Mouse (Mus musculus): Measurements from ENCODE around the gene Trpc7. TPM values are rescaled to one million over a fixed set of nuclear protein-coding genes. Genes with fewer than 3 reads are reported as not detected.

The Trpc7 gene
- polyA plus RNA-seq, 1 experiment from 2014 or later, result 0.30 TPM

DNA sequence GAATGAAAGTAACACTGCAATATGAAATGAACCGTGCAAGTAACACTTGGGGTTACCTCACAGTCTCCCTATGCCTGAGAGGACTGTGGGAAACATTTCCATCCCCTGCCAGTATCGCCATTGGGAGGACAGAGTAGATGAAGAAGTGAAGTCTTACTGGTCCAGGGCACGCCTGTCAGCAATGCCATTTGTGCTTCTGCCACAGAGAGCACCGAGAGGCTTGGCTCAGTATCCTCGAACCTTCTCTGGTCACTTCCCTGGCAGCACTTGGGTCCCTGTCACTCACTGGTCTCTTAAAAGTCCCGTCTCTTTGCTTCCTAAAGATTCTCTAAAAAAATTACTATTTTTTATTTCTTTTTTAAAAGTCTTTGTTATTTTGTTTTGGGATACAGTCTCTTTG is 155.3 kb downstream of the Trpc7 start:
- WGBS, result 92% methylated on average over 6 of the region's 6 CpGs
- Histone ChIP-seq H3K4me3 (replicated peaks) (no peak overlapping the region), H3K4me2 (replicated peaks) (no peak overlapping the region), H3K9ac (no peak overlapping the region), H3K36me3 (peaks cover 17% of the 10 kb centered on the region; the same call in 1 of the 2 replicates), H3K4me1 (replicated peaks) (no peaks in the 10 kb centered on the region), H3K9me3 (no peaks in the 10 kb centered on the region), H3K27me3 (replicated peaks) (no peaks in the 10 kb centered on the region), H3K27ac (no peak overlapping the region)
- no peak for ATAC-seq

DNA sequence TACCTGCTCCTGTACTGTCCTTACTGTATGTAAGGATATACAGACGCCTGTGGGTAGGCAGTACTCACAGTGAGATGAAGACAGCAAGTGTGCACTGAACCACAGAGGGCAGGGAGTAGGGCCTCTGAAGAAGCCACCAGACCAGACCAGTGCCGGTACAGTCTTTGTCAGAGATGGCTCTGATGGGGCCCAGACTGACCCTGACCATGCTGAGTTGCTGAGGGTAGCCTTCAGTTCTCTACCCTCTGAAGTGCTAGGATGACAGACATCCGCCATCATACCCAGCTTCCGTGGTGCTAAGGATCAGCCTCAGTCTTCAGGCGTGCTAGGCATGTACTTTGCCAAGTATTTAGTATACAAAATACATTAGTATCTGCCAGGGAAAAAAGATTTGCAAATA is 156.2 kb downstream of the Trpc7 start:
- no peak for ATAC-seq
- Histone ChIP-seq H3K27me3 (replicated peaks) (no peaks in the 10 kb centered on the region), H3K4me3 (replicated peaks) (no peak overlapping the region), H3K9me3 (no peaks in the 10 kb centered on the region), H3K4me2 (replicated peaks) (no peak overlapping the region), H3K4me1 (replicated peaks) (no peaks in the 10 kb centered on the region), H3K36me3 (peaks cover 17% of the 10 kb centered on the region; the same call in 1 of the 2 replicates), H3K9ac (no peak overlapping the region), H3K27ac (no peak overlapping the region)
- 91% methylated on average over 5 of the region's 5 CpGs for WGBS

DNA sequence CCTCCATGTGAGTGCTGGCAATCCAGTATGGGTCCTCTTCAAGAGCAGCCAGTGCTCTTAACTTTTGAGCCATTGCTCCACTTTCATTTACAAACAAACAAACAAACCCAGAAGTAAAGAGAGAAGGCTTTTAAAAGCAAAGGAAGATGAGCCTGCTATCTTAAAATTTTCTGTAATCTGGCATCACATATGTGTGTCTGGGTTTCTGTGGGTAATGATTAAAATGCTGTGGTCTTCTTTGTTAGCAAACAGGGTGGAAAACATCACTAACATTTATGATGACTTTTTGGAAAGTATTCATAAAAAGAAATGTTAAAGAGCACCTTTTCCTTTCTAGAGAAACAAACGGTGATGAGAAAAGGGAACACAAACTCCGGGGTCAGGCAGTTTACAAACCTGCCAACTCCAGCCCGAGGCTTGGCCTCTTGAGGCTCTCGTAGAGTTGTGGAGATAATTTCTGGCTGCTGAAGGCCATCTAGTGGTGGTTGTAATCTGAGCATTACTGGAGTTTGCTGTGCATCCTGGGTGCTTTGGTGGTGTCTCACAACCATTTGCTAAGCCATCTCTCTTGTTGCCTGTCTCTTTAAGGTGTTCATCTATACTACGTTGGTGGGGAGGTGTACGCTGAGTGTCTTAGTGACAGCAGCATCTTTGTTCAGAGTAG is 160.4 kb downstream of the Trpc7 start:
- 45% methylated on average over 6 of the region's 6 CpGs for WGBS
- Histone ChIP-seq H3K4me1 (replicated peaks) (no peaks in the 10 kb centered on the region), H3K4me2 (replicated peaks) (no peak overlapping the region), H3K4me3 (replicated peaks) (no peak overlapping the region), H3K27ac (no peak overlapping the region), H3K27me3 (replicated peaks) (no peaks in the 10 kb centered on the region), H3K36me3 (peaks cover 21% of the 10 kb centered on the region), H3K9me3 (no peaks in the 10 kb centered on the region), H3K9ac (no peak overlapping the region)
- ATAC-seq, result no peak

DNA sequence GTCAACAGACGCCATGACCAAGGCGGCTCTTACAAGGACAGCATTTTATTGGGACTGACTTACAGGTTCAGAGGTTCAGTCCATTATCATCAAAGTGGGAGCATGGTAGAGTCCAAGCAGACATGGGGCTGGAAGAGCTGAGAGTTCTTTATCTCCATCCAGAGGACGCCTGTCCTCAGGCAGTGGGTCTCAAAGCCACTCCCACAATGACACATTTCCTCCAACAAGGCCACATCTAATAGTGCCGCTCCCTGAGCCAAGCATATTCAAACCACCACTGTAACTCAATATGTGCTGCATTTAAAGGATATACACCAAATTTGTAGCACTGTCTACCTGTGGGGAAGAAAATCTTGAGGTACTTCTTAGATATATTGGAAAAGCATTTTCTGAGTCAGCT is 161.2 kb downstream of the Trpc7 start:
- WGBS, result 87% methylated on average over 4 of the region's 4 CpGs
- no peaks in the 10 kb centered on the region for H3K9me3 ChIP-seq
- no peaks in the 10 kb centered on the region for H3K27me3 ChIP-seq (replicated peaks)
- H3K36me3 ChIP-seq, result peaks cover 20% of the 10 kb centered on the region; the same call in 1 of the 2 replicates
- no peak overlapping the region for H3K9ac ChIP-seq
- H3K4me2 ChIP-seq (replicated peaks), result no peak overlapping the region
- no peak for ATAC-seq
- no peak overlapping the region for H3K4me3 ChIP-seq (replicated peaks)
- H3K4me1 ChIP-seq (replicated peaks), result no peaks in the 10 kb centered on the region
- no peak overlapping the region for H3K27ac ChIP-seq

DNA sequence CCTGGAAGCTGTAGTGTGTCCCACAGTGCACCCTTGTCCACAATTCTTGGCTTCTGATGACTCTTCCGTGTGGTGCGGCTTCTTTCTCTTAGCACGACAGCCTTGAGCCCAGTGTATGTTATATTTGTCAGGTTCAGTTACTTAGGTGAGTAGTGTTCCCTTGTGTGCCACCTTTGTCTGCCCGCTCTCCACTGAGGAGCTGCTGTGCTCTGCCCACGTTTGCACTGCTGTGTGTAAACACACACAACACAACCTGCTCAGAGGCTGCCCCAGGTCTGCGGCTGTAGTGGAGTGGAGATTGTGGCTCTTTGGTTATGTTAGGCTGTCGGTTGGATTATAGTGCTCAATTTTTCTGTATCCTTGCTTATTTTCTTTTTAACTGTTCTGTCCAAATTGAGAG is 166.7 kb downstream of the Trpc7 start:
- no peak overlapping the region for H3K4me2 ChIP-seq (replicated peaks)
- H3K4me1 ChIP-seq (replicated peaks), result no peaks in the 10 kb centered on the region
- H3K4me3 ChIP-seq (replicated peaks), result no peak overlapping the region
- 92% methylated on average over 7 of the region's 7 CpGs for WGBS
- ATAC-seq, result no peak
- H3K27ac ChIP-seq, result no peak overlapping the region
- H3K27me3 ChIP-seq (replicated peaks), result no peaks in the 10 kb centered on the region
- H3K36me3 ChIP-seq, result peaks cover 12% of the 10 kb centered on the region; the same call in 1 of the 2 replicates
- no peaks in the 10 kb centered on the region for H3K9me3 ChIP-seq
- H3K9ac ChIP-seq, result no peak overlapping the region

DNA sequence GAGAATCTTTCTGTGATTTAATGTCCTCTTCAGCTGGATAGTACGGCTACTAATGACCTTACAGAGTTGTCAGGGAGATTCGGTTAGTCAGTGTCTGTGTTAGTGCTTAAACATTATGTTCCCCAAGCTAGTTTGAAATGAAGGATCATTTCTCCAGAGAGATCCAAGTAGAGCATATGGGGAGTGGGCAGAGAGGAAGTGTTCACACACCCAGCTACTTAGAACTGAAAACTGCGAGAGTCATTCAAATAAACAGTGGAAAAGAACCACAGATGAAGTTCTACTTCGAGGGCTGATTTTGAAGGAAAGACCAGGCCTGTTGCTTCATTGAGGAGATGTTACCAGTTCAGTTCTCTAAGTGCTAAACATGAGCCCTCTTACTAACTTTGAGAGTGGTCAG is 169.2 kb downstream of the Trpc7 start:
- H3K27ac ChIP-seq, result no peak overlapping the region
- no peak overlapping the region for H3K9ac ChIP-seq
- H3K9me3 ChIP-seq, result no peaks in the 10 kb centered on the region
- no peaks in the 10 kb centered on the region for H3K4me1 ChIP-seq (replicated peaks)
- H3K4me3 ChIP-seq (replicated peaks), result no peak overlapping the region
- 72% methylated on average over 4 of the region's 4 CpGs for WGBS
- H3K36me3 ChIP-seq, result peaks cover 8% of the 10 kb centered on the region; the same call in 1 of the 2 replicates
- H3K27me3 ChIP-seq (replicated peaks), result no peaks in the 10 kb centered on the region
- no peak for ATAC-seq
- H3K4me2 ChIP-seq (replicated peaks), result no peak overlapping the region

Other genes starting within 250 kb of the Trpc7 start
- gene Smad5, start 193.0 kb downstream of the Trpc7 start, polyA plus RNA-seq (2015; fragmentation: Nextera tagmentation; extraction: Ambion mirVana), result 19.3 and 19.5 TPM in 2 replicates
- gene Gm45623, start 142.2 kb downstream of the Trpc7 start, polyA plus RNA-seq (2015; fragmentation: Nextera tagmentation; extraction: Ambion mirVana), result 0.50 and 1.00 TPM in 2 replicates